Mouse (Mus musculus): ENCODE data around the gene Adamts6.

- TF ChIP-seq CTCF (conservative IDR thresholded peaks at IDR 0.05; ENCODE audit: insufficient read depth, insufficient read length, low read depth, low read length), result no peak
- no peak for TF ChIP-seq POLR2A (IDR thresholded peaks at IDR 0.05; ENCODE audit: low read depth, low read length)
Observed at GRCm38 (mm10) chr13:104518312-104519005, 230.8 kb downstream of the Adamts6 start.

All from kidney, adult 2 months (tissue).